In genomic region chr19:25436789-25437650, GRCm38 (mm10) we compare ENCODE assay signal across 14 mouse cellular contexts.
A peak's percentile ranks its signal among the peaks of the same experiment; 100 is the strongest.
DNase-seq lines count a peak whose midpoint lies in the region; ATAC-seq and TF ChIP-seq lines count a peak whose summit lies in the region.
"Had no signal": no experiment of that assay in that cellular context is flagged by ENCODE, and none has a peak within 500 bp of the region (broad histone marks: within the 10 kb centered on the region; RNA-seq: fewer than 3 reads in every experiment).

No protein-coding gene starts in this region.

- no peak for TF ChIP-seq POLR2A in myocyte (IDR thresholded peaks at IDR 0.05; ENCODE audit: insufficient read length, low read depth)

- H3K4me3 ChIP-seq in midbrain, embryonic 11.5 days (ENCODE audit: low read depth, low read length), result no peak overlapping the region
- no peak overlapping the region for H3K4me3 ChIP-seq in midbrain, embryonic 15.5 days
- no peak overlapping the region for H3K4me3 ChIP-seq in myocyte
- H3K4me3 ChIP-seq: erythroblast, embryonic 14.5 days; midbrain, embryonic 12.5 days had no signal

- H3K36me3 ChIP-seq in midbrain, embryonic 11.5 days (ENCODE audit: control insufficient read depth, insufficient read depth, low read length), result no peaks in the 10 kb centered on the region; the same call in 1 of the 2 replicates
- no peaks in the 10 kb centered on the region for H3K36me3 ChIP-seq in midbrain, embryonic 15.5 days (replicated peaks)
- no peaks in the 10 kb centered on the region for H3K36me3 ChIP-seq in myocyte (ENCODE audit: control insufficient read depth, insufficient read depth)

- H3K27me3 ChIP-seq in midbrain, embryonic 11.5 days (ENCODE audit: control insufficient read depth, insufficient read depth, low read length), result no peaks in the 10 kb centered on the region
- no peaks in the 10 kb centered on the region for H3K27me3 ChIP-seq in midbrain, embryonic 15.5 days (replicated peaks)
- H3K27me3 ChIP-seq in myocyte (ENCODE audit: control insufficient read depth, insufficient read depth, insufficient read length), result no peaks in the 10 kb centered on the region

- no peaks in the 10 kb centered on the region for H3K4me1 ChIP-seq in midbrain, embryonic 11.5 days (ENCODE audit: control insufficient read depth, insufficient read depth, low read length)
- H3K4me1 ChIP-seq in midbrain, embryonic 15.5 days, result no peaks in the 10 kb centered on the region

- WGBS in midbrain, embryonic 11.5 days, result 91% methylated on average over 20 of the region's 20 CpGs
- 93% methylated on average over 20 of the region's 20 CpGs for WGBS in midbrain, embryonic 15.5 days

- ATAC-seq in midbrain, embryonic 11.5 days (ENCODE audit: low FRiP score), result no peak
- no peak for ATAC-seq in midbrain, embryonic 15.5 days (replicated peaks)
- ATAC-seq: lung, postnatal 0 days had no signal

- peak; percentile 44 to 66 for DNase-seq in cerebellum, postnatal 10 days
- DNase-seq in cerebellum, adult 18-20 months, result no peak
- peak; percentile 47 for DNase-seq in kidney, adult 11 months
- no peak for DNase-seq in kidney, adult 18-20 months
- DNase-seq in midbrain, embryonic 11.5 days (ENCODE audit: low spot score, missing footprints), result peak; percentile 57
- no peak for DNase-seq in layer of hippocampus, postnatal 36 days
- DNase-seq: adrenal gland, postnatal 10 days; layer of hippocampus, adult 9-11 months; thymus, adult 2 months had no signal

- H3K9ac ChIP-seq in midbrain, embryonic 11.5 days (ENCODE audit: low read length), result no peak overlapping the region
- H3K9ac ChIP-seq in midbrain, embryonic 15.5 days, result no peak overlapping the region
- H3K9ac ChIP-seq: midbrain, embryonic 12.5 days had no signal

- H3ac ChIP-seq in myocyte (ENCODE audit: control insufficient read depth, insufficient read length), result no peak overlapping the region

- no peaks in the 10 kb centered on the region for H3K79me2 ChIP-seq in myocyte (ENCODE audit: control insufficient read depth, insufficient read depth)

- H3K27ac ChIP-seq in midbrain, embryonic 11.5 days (ENCODE audit: low read depth, low read length), result no peak overlapping the region
- no peak overlapping the region for H3K27ac ChIP-seq in midbrain, embryonic 15.5 days
- H3K27ac ChIP-seq: midbrain, embryonic 12.5 days had no signal

- H3K4me2 ChIP-seq in midbrain, embryonic 11.5 days, result no peak overlapping the region
- no peak overlapping the region for H3K4me2 ChIP-seq in midbrain, embryonic 15.5 days
- H3K4me2 ChIP-seq in myocyte (ENCODE audit: low read depth), result peak overlapping the region; percentile 54
- H3K4me2 ChIP-seq: midbrain, embryonic 12.5 days had no signal

- H3K9me3 ChIP-seq in midbrain, embryonic 11.5 days (ENCODE audit: control insufficient read depth, low read length), result no peaks in the 10 kb centered on the region
- no peaks in the 10 kb centered on the region for H3K9me3 ChIP-seq in midbrain, embryonic 15.5 days
- H3K9me3 ChIP-seq: midbrain, embryonic 12.5 days had no signal

TF ChIP-seq in myocyte, 11 proteins besides CTCF, POLR2A, EP300 and RAD21:
- TF ChIP-seq MYOG (IDR thresholded peaks at IDR 0.05; ENCODE audit: control insufficient read depth in 1 of 3, insufficient read depth in 1 of 3, insufficient read length in 2 of 3, low read depth in 2 of 3) (no peak), CEBPB (IDR thresholded peaks at IDR 0.05; ENCODE audit: insufficient read depth, poor library complexity, severe bottlenecking) (no peak), MYOD1 (IDR thresholded peaks at IDR 0.05; ENCODE audit: control insufficient read depth in 1 of 3, insufficient read length in 2 of 3, low read depth in 2 of 3) (peak in 2 of 3 experiments; percentile 22 to 43)

Comparison
In these comparisons a context has a peak if more than half of its experiments do, and no peak if none do; other contexts are left out.
1. DNase-seq: peak in cerebellum, postnatal 10 days (2 of 2), kidney, adult 11 months (single experiment) and midbrain, embryonic 11.5 days (single experiment); none in cerebellum, adult 18-20 months (0 of 2), kidney, adult 18-20 months (single experiment) and layer of hippocampus, postnatal 36 days (0 of 2).